Mouse (Mus musculus) left cerebral cortex, adult 6 months (tissue): ENCODE results near the gene Slfn14. TPM values are rescaled to one million over a fixed set of nuclear protein-coding genes. Genes with fewer than 3 reads are reported as not detected.

ENCODE experiments used
- long read RNA-seq, 2 experiments: library from polyadenylated mRNA; unstranded; transcript quantifications; one replicate each; pipeline ENCODE4 v2.0.0; 2019 to 2020
- polyA plus RNA-seq: library from polyadenylated mRNA; unstranded; fragments of <200 nt; fragmentation: Nextera tagmentation; gene quantifications from 2 replicates; pipeline ENCODE4 v1.2.3, GENCODE M21; 2021

Slfn14 gene
- not detected in 2 replicates for polyA plus RNA-seq
- long read RNA-seq, experiment 1: 0 reads
- long read RNA-seq, experiment 2: 0 reads

DNA sequence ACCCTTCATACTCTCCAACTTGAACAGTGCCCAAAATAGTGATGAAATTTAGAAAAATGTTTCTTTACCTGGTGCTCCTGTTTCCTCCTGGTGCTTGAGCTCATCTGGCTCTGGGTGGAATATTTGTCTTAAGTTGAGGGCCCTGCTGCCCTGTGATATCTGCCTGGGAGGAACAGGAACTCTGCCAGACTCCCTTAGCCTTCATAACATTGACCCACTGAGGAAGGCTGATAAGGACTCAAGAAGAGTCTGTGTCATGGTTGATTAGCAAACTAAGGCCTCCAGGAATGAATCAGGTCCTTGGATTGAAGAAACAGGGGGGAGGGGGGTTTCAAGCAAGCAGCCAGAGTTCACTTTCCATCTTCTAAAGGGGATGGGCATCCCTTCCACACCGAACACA is at the start of gene Slfn14:
Slfn14 (minus strand) TSS at position 161 of the 400 bp plus-strand sequence.

DNA sequence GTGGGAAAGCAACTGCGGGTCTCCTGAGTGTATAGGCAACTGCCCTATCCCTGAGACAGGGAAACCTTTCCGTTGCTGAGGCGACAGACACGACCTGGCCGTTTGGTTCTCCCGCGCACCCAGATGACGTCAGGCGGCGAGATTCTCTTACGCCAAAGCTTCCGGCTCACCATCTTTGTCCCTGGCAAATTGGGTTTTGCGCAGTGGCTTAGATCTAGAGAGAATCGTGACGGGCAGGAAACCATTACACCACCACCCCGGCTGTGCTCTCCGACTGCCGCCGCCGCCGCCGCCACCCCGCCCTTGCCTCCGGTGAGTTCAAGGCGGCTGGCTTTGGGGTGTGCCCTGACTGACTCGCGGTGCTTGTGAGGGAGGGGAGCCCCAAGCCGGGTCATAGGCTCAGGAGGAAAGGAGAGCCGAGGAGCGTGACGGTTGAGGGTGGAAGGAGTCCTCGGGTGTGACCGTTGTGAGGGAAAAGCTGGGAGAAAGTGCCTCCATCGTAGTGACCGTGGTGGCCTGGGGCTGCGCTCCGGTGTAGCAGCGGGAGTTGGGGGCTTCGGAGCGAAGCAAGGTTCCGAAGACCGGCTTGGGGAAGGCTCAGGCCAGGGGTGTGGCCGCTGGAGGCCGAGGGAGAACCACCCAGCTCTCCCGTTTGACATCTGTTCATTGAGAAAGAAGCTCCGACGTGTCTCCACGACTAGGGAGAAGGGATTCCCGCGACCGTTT is 16.2 kb upstream of the Slfn14 start, which contains the start of gene Pex12:
Pex12 (minus strand) TSS at position 61 of the 726 bp plus-strand sequence.

DNA sequence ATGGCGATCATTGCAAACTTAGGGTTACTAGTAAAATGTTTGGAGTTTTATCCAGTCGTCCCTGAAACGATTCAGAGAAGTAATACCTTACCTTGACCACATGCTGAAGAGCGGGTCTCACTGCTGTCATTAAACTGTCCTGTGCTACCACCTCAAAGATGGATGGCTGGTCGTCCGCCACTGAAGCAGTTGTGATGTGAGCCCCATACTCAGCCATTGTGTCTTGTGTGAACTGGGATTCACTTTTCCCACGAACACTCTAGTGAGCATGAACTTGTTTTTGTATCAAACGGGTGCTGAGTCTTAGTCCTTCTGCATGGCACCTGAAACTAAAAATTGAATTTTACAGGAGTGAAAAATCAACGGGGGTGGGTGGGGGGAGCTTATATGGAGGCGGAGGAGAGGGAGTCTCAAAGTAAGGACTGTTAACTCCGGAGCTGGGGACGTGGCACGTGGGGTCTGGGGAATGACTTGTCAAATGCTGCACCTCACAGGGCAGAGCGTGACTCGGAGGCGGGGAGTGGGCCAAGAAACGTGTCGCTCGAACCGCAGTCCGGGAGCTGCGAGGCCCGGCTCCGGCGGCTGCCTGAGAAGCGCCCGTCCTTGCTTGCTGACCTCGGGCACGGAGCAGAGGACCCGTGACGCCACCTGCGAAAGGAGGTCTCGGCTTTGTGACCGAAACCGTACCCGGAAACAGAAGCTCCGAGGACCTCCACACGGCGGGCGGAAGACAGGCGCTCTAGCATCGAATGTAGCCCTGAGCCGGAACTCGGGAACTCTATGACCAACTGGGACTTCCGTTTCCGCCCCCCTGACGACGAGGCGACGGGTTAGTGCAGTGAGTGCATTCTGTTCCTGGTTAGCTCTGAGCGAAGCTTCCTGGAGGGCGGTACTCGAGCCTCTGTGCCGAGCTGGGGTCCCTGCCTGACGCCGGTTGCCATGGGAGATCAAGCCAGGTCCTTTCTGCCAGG is 12.0 kb upstream of the Slfn14 start, which contains the start of gene Ap2b1:
Ap2b1 (plus strand) TSS at position 800 of the 971 bp plus-strand sequence.

Other genes starting within 250 kb of the Slfn14 start
- gene Slfn2, start 221.6 kb downstream of the Slfn14 start, polyA plus RNA-seq: 1.1 and 2.1 TPM in 2 replicates
- not detected in 2 replicates for gene Slfn1, start 169.9 kb downstream of the Slfn14 start, polyA plus RNA-seq
- not detected in 2 replicates for gene Slfn4, start 111.5 kb downstream of the Slfn14 start, polyA plus RNA-seq
- 0.13 and 0.14 TPM in 2 replicates for gene Slfn3, start 95.4 kb downstream of the Slfn14 start, polyA plus RNA-seq
- gene Ap2b1, start 12.3 kb upstream of the Slfn14 start, polyA plus RNA-seq: 65.4 and 103 TPM in 2 replicates
- gene Pex12, start 15.9 kb upstream of the Slfn14 start, polyA plus RNA-seq: 8.9 and 11.4 TPM in 2 replicates
- 22.6 and 32.3 TPM in 2 replicates for gene Rasl10b, start 122.4 kb upstream of the Slfn14 start, polyA plus RNA-seq
- 0.29 TPM in 2 replicates for gene Gas2l2, start 142.7 kb upstream of the Slfn14 start, polyA plus RNA-seq
- gene 1700020L24Rik, start 151.0 kb upstream of the Slfn14 start, polyA plus RNA-seq: 0.82 and 1.1 TPM in 2 replicates
- gene Mmp28, start 176.3 kb upstream of the Slfn14 start, polyA plus RNA-seq: 1.0 and 2.0 TPM in 2 replicates
- gene Taf15, start 186.4 kb upstream of the Slfn14 start, polyA plus RNA-seq: 0.81 and 0.97 TPM in 2 replicates
- not detected in 2 replicates for gene Heatr9, start 235.4 kb upstream of the Slfn14 start, polyA plus RNA-seq
- gene Ccl5, start 243.8 kb upstream of the Slfn14 start, polyA plus RNA-seq: 0.74 and 5.3 TPM in 2 replicates